Mouse (Mus musculus): ENCODE results near the gene Clpb.

Gene Clpb

DNA sequence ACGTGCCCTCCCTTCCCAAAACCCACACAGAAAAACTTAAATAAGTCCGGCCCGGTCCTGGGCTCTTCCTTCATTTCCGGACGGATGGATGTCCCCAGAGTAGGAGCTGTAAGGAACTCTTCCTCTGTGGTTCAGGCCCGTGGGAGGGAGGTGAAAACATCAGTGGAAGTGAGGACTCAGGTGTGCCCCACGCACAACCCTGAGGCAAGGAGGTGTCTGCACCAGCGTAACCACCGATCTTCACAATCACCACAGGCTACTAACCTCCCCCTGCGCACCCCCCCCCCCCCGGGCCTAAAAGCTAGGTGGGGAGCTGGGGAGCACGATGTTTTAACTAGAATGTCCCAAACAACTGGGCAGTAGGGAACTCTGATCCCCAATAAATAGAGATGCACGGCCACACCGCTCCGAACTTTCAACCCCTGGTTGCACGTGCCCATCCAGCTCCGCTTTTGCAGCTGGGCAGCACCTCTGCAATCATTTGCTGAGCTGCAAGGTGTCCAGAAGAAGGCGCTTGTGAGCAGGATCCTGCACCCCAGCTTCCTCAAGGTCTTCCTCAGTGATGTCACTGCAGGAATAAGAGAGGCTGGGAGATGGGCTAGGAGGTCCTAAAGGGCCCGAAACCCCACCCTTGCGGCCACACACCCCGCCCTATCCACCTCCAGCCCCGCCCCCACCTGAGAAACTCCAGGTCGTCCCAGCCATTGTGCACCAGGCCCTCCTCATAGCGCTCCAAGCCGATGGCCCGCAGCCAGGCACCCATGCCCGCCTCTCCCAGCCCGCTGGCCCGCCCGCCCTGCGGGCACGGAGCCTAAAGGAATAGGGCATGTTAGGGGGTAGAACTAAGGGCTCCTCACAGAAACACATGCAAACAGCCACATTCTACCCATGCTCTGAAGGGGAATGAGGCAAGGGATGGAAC is 159.7 kb downstream of the Clpb start:
- DNase-seq: peak; percentile 63 to 77

DNA sequence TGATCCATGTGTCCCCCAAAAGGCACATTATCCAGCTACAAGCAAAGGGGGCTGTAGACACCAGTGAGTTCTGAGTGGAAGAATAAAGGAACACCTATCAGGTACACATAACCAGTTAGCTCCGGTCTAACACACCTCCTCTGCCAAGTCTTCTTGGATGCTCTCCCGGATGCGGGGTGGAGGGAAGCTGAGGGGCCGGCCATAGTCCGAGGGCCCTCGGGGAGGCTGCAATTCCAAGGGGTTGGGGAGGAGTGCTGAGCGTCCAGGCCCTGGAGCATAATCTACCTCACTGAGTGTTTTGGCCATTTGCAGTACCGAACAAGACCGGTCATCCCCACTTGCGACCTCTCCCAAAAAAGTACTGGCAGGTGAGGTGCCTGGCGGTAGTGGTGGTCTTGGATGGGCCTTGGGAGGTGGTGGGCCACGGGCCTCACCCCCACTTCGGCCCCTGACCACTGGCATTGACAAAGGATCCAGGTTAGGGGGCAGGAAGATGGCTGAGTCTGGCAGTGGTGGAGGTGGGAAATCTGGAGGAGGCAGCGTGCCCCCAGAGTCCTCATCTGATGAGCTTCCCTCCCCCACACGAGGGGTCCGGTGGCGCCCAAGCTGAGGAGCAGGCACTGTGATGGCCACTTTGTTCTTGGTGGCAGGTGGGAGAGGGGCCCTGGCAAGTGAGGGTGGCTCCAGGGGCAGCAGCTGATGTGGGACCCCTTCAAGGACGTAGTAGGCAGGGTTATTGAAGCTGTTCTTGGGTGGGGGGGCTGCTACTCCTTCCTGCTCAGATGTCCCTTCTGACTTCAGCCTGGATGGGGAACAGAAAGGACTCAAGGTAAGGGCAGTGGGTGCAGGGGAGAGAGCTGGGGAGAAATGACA is 160.6 kb downstream of the Clpb start:
- DNase-seq: peak; percentile 75 to 77

DNA sequence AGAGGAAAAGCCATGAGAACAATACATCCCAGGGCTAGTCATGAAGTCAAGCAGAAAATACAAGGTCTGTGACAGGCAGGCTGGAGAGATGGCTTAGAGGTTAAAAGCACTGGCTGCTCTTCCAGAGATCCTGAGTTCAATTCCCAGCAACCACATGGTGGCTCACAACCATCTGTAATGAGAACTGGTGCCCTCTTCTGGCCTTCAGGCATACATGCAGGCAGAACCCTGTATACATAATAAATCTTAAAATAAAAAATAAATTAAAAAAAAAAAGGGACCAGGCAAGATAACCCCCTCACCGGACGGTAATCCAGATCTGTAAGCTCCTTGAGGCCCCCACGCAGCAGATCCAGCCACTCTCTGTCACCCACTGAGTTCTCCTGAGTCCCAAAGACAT is 166.9 kb downstream of the Clpb start:
- DNase-seq: no peak

DNA sequence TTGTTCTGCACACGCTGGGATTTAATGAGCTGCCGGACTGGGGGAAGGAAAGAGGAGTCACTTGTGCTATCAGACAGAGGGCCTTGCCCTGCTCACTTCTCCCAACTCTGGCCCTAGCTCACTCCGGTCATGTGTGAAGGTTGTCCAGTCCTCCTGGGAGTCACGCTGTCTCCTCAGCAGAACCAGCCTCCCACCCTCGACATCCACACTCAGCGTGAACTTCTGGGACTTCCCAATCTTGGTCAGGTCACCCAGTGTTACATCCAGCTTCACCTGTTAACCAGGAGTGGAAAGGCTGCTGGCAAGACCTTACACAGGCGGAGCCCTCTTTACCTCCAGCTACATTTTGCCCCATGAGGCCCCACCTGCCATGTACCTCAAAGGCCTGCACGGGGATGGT is 168.0 kb downstream of the Clpb start:
- no peak for DNase-seq

DNA sequence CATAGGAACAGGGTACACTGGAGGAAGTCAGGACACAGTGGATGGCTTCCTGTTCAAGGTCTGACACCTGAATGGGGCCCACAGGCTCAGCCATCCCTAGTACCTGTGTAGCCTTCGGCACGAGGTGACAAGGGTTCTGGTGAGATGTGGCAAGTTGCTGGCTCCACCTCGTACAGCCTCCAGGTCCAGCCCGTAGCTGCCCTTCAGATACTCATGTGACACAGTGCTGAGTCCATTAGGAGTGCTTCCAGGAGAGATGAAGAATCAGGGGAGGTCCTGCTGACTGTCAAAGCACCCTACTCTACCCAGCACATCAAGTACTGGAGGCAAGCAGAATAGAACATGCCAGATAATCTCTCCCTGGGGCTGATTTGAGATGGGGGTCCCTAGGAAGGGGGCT is 168.9 kb downstream of the Clpb start:
- DNase-seq: no peak

DNA sequence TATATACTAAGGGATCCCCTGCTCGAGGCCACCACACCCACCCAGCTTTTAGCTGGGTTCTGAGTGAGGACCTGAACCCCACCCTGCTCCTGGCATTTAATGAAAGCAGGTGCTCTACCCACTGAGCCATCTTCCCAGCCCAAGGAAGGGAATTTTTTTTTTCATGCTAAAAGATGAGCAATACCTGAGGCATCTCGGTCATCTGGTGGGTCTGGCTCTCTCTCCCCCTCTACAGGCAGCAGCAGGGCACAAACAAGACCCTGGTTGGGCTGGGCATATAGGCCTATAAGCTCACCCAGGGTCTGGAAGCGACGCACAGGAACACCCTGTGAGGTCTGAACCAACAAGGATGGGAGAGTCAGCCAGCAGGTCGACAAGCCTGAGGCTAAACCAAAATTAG is 169.9 kb downstream of the Clpb start:
- no peak for DNase-seq

DNA sequence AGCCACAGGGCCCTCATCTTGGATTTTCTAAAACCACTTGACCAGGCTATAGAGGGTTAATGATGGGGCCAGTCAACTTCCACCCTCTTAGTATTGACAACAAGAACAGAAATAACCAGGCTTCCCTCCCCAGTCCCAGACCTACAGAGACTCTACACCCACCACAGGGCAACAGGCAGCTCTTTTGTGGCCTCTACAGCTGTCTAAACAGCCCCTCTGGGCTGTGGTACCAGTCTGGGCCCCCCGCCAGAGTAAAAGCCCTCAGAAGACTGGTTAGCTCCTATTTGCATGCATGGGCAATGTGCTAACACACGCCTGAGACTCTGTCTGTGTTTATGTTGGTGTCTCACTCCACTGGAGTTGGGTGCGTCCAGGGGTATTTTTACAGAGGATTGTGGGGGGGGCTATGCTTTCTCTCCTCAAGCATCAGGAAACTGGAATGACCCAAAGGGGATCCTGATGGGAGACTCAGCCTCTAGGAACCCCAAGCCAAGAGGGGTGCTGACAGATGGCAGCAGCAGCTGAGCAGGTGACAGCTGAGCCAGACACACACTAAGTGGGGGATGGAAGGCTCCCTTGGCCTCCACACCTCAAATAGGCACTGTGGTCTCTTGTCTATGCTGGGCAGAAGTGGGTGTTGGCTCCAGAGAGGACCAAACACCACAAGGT is 170.6 kb downstream of the Clpb start:
- no peak for DNase-seq

DNA sequence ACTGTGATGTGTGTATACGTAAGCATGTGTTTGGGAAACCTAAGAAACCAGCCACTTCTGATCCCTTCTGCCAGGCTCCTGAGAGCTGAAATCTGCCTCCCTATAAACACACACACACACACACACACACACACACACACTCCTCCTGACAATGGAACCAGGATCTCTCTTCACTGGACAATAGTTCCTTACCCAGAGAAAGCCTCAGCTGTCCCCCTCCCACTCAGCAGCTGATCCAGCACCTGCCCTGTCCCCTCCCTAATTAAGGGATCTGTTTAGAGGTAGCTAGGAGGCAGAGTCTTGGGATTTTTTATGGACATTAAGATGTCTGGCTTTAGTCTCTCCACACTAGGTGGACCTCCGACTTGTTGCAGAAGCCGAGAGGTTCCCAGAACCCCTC is 171.5 kb downstream of the Clpb start:
- no peak for DNase-seq

DNA sequence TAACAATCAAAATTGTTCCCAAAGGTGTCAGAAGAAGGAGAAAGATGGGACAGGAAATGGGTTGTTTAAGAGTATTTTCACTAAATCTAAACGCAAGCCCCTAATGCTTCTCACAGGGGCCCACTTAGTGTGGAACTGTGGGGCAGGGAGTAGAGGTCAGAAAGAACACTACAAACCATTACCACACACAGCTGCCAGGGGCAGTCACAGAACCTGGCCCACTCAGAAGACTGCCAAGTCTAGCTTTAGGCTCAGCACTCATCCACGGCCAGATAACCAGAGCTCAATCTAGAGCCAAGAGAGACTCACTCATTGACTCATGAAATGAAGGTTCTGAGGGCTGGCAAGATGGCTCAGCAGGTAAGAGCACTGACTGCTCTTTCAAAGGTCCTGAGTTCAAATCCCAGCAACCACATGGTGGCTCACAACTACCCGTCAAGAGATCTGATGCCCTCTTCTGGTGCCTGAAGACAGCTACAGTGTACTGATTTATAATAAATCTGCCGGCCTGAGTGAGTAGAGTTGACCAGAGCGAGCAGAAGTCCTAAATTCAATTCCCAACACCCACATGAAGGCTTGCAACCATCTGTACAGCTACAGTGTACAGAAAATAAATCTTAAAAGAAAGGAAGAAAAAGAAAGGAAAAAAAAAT is 172.2 kb downstream of the Clpb start:
- no peak for DNase-seq

DNA sequence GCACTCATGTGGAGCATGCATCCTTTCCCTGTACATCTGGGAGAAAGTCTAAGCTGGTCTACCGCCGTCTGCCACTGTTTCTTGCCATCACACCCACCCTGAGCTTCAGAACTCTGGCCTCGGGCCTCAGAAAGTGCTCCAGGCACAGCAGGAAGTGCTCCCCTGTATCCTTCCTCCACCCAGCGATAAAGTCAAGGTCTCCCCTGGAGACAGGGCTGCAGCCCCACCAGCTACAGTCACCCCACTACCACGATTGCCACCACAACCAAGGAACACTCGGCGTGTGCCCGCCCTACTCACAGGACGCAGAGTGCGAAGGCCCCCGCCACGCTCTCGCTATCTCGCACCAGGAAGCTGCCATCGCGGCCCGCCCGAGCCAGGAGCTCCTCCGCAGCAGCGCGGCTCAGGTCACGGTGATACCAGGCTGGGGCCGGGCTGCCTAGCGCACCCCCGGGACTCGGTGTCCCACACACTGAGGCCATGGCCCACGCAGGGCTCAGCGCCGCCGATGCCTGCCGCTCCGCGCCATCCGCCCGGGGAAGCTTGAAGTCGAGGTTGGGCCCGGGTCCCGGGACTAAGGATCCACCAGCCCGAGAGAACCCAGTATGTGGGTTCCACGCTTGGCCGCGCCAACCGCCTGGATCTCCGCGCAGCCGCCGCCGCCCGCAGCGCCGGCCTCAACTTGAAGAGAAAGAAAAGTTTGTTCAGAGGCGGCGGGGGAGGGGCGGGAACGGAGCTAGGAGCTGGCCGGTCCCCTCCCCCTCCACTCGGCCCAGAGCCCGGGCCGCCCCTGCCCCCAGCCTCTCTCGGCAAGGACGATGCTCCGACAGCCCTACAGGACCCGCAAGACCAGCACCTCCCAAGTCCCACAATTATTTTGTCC is 173.1 kb downstream of the Clpb start:
- DNase-seq: peak; percentile 70 to 91

DNA sequence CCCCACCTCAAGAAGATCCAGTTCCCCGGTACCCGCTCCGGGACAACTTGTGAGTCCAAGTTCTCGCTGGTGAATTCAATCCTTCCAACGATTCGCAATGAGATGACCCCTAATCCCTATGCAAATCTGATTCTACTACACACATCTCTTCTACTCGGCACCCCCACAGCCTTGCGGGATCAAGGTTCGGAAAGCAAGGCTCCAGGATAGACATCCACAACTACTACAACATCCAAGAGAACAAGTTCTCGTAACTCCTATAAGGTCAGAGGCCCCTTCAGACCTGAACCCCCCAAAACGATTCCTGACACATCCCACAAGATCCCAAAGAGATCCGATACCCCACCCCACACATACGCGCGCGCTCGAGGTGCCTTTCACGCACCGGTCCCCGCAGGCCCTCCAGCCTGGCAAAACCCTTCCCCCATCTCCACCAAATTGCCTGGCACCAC is 173.7 kb downstream of the Clpb start:
- peak in 1 of 2 experiments; percentile 37 for DNase-seq

DNA sequence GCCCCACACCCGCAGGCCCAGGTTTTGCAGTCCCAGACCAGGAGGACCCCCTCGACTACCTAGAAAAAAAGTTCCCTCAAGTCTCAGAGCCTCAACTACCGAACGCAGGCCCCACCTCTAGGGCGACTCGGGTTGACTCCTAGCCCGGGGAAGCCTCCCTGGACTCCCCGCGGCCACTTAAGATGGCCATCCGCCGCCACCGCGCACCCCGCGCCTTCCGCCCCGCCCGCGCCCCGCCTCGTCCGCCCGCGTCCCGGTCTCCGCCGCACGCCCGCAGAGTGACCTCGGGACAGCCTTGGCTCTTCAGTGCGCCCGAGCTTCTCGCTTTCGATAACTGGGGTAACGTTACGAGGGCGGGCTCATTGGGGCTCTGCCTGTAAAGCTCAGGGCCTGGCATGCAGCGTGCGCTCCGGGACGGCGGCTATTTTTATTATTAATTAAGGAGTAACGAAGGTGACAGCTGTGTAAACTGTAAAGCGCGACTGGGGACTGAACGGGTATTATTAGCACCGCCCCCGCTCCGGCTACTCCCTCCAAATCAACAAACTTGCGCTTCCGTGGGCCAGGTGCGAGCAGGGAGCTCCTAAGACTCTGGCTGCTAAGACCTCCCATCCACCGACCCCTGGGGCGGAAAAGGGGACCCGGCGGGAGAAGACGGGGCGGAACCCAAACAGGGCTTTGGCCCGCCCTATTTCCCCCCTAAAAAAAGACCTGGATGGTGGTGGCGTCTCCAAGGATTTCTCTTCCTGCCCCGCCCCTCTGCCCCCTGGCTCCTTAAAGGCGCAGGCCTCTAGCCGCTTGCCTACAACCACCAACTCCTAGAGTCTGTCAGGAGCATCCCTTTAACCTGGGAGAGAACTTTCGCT is 174.4 kb downstream of the Clpb start, which contains the start of gene Inppl1:
TSS of gene Inppl1 (minus strand) at position 624 of the 866 bp plus-strand sequence.
- peak; percentile 98 for DNase-seq

DNA sequence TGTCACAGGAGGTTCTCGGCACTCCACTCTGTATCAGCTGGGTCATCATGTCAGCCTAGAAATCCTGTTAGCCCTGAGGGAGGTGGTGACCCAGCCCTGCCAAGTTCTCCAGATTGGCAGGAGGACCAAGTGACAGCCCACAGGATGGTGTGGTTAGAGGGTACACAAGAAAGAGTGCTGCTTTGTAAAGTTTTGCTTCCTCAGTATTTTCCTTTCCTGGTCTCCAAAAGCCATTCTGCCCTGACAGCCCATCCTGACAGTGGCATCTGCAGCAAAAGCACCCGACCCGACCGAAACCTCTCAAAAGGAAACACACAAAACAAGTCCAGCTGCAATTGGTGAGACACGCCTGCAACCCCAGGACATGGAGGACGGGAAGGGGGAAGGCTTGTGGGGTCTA is 180.8 kb downstream of the Clpb start:
- no peak for DNase-seq
